Mouse (Mus musculus) left cerebral cortex, postnatal 10 days (tissue): ENCODE data around the gene Sema6d. TPM values are rescaled to one million over a fixed set of nuclear protein-coding genes. Genes with fewer than 3 reads are reported as not detected.
"Not testable (repeated sequence)": the region's sequence is repeated elsewhere in the genome, so short reads cannot be mapped to it uniquely, and the experiment has no call there.

Experiments used
- DNase-seq, 2 experiments: peaks; one replicate each; pipeline ENCODE4 v3.0.0; 2021 to 2022; ENCODE audit warnings: low spot score in 2 of 2, mixed read lengths in 1 of 2; ENCODE audit errors: extremely low spot score in 1 of 2
- intact Hi-C: fragments of 180-260 bp; cut with DNase I; formaldehyde crosslinking; loops from one replicate; pipeline ENCODE4 v1.15.1; 2025
- total RNA-seq, 2 experiments: library from RNA; stranded (reverse); gene quantifications; 2 replicates each; pipeline ENCODE4 v1.2.3; 2021

The Sema6d gene
- total RNA-seq, 2 experiments from 2014 or later: 71.8 to 78.0 TPM

- intact Hi-C loops: no loop called here
- DNase-seq: no peak
Measured at GRCm38 (mm10) chr2:124264309-124264708, 174.5 kb downstream of the Sema6d start.

- intact Hi-C loops: no loop called here
- peak; percentile 10 to 18 for DNase-seq
Measured at GRCm38 (mm10) chr2:124271156-124271555, 181.4 kb downstream of the Sema6d start.

GRCm38 (mm10) chr2:124277492-124277891 lies 187.7 kb downstream of the Sema6d start:
- intact Hi-C loops: no loop called here

GRCm38 (mm10) chr2:124285109-124285508 lies 195.3 kb downstream of the Sema6d start:
- intact Hi-C loops: no loop called here
- DNase-seq: no peak

More at GRCm38 (mm10) chr2:124277492-124277891, 187.7 kb downstream of the Sema6d start:
- no peak for DNase-seq

- no peak for DNase-seq
- intact Hi-C loops: no loop called here
Measured at GRCm38 (mm10) chr2:124289356-124289755, 199.6 kb downstream of the Sema6d start.

- intact Hi-C loops: no loop called here
- peak in 1 of 2 experiments; percentile 27 for DNase-seq
Measured at GRCm38 (mm10) chr2:124291145-124291544, 201.4 kb downstream of the Sema6d start.

- intact Hi-C loops: no loop called here
- no peak for DNase-seq
Measured at GRCm38 (mm10) chr2:124293601-124294000, 203.8 kb downstream of the Sema6d start.

GRCm38 (mm10) chr2:124298351-124298750 lies 208.6 kb downstream of the Sema6d start:
- no peak for DNase-seq
- intact Hi-C loops: no loop called here

- intact Hi-C loops: no loop called here
- peak in 1 of 2 experiments; percentile 23 for DNase-seq
Measured at GRCm38 (mm10) chr2:124298872-124299271, 209.1 kb downstream of the Sema6d start.

- DNase-seq: no peak
- intact Hi-C loops: no loop called here
Measured at GRCm38 (mm10) chr2:124308605-124309004, 218.8 kb downstream of the Sema6d start.

- no peak for DNase-seq
- intact Hi-C loops: no loop called here
Measured at GRCm38 (mm10) chr2:124309361-124310128, 219.8 kb downstream of the Sema6d start.

GRCm38 (mm10) chr2:124322528-124323215 lies 232.9 kb downstream of the Sema6d start:
- no peak for DNase-seq
- intact Hi-C loops: no loop called here

GRCm38 (mm10) chr2:124324107-124324724 lies 234.4 kb downstream of the Sema6d start:
- intact Hi-C loops: no loop called here
- DNase-seq: no peak

GRCm38 (mm10) chr2:124329473-124330130 lies 239.8 kb downstream of the Sema6d start:
- intact Hi-C loops: no loop called here
- no peak for DNase-seq

GRCm38 (mm10) chr2:124332890-124333289 lies 243.1 kb downstream of the Sema6d start:
- DNase-seq: no peak
- intact Hi-C loops: no loop called here

GRCm38 (mm10) chr2:124334655-124335054 lies 244.9 kb downstream of the Sema6d start:
- intact Hi-C loops, DNase-seq: not testable (repeated sequence)

- DNase-seq: no peak
- intact Hi-C loops: no loop called here
Measured at GRCm38 (mm10) chr2:124338296-124338695, 248.5 kb downstream of the Sema6d start.

GRCm38 (mm10) chr2:124354191-124354590 lies 264.4 kb downstream of the Sema6d start:
- intact Hi-C loops: no loop called here

GRCm38 (mm10) chr2:124354716-124355115 lies 264.9 kb downstream of the Sema6d start:
- intact Hi-C loops: no loop called here
- DNase-seq: no peak

More at GRCm38 (mm10) chr2:124354191-124354590, 264.4 kb downstream of the Sema6d start:
- no peak for DNase-seq
